Mouse (Mus musculus): Measurements from ENCODE around the gene Gatad2a.
A peak's percentile ranks its signal among the peaks of the same experiment; 100 is the strongest.

Gatad2a gene

GRCm38 (mm10) chr8:69936050-69936794, 60.0 kb downstream of the Gatad2a start:
- peak; percentile 96 for DNase-seq

DNA sequence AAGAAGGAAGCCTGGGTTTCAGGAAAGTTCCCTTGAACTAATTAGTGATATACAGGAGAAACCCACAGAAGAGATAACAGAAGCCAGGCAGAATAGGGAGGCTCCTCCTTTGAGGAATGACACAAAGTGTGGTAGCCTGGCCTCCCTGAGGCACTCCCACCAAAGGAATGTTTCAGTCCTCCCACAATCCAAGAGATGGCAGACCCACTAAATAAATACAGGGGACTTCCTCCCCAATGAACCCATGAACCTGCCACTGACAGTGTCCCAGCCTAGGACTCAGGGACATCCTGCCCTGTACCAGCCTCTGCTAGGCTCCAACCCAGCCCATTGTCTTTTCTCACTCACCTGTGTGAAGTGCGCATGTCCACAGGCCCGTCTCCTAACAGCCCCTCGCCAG, 60.8 kb downstream of the Gatad2a start:
- DNase-seq = no peak

DNA sequence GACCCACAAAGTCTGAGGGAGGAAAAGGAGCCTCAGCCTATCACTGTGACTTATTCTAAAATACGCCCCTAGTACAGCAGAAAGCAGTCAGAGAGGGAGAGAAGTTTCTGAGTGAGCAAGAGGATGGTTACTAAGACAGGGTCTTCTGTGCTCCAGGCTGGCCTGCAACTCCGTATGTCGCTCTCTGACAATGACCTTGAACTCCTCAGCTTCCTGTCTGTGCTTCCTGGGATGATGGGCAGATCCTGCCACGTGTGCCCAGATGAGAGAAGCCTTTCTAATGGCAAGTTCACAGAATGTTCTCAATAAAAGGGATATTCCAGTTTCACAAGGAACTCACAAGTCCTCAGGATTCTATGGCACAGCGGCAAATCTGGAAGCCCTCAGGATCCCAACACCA, 61.6 kb downstream of the Gatad2a start:
- DNase-seq = no peak

- no peak for DNase-seq
Observed at GRCm38 (mm10) chr8:69933811-69934210, 62.4 kb downstream of the Gatad2a start.

GRCm38 (mm10) chr8:69926901-69927300, 69.3 kb downstream of the Gatad2a start:
- no peak for DNase-seq

DNA sequence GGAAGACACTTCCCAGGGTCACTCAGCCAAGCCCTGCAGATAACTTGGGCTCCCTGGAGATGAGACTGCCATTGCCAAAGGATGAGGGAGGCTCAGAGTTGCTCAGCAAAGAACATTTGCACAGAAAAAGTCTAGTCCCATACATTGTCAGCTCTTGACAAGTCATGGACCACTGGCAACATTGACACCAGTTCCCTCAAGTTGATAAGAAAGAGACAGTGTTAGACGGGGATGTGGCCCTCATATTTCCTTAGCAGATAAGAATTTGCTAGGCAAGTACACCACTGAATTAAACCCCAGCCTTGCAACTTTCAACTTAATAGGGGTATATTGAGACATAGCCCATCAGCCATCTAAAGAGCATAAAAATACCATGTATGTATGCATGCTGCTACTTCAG, 72.2 kb downstream of the Gatad2a start:
- no peak for DNase-seq

DNA sequence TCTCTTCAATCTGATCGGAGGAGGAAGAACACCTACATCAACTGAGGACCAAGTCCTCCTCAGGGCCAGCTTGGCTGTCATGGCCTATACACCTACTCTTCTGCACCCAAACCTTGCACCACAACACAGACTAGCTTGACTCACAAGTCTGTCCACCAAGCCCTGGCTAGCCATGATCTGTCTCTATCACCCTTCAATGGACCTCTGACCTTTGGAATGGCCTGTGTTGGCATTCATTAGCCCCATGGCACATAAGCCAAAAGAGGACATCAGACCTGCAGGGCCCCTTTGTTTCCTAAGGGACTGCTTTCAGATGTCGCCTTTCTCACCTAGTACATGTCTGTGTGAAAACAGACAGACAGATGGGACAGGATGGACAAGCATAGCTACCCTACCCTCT, 75.0 kb downstream of the Gatad2a start:
- no peak for DNase-seq

- DNase-seq = peak; percentile 98
Observed at GRCm38 (mm10) chr8:69919876-69920662, 76.1 kb downstream of the Gatad2a start.

DNA sequence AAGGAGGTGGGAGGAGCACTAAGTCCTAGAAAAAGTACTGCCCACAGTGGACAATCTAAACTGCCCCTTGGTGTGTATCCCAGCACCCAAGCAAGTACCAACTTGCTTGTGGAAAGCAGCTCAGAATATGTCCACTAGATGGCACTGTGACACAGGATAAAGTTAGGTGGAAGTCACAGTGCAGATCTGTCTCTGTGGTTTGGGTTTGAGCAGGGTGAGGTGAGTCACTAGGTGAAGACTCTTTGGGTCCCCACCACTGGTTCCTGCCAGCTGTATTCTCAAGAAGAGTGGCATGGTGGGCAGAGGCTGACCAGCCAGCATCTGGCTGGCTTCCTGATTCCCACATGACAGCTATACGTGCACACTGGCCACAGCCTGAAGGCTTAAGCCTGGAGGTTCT, 77.2 kb downstream of the Gatad2a start:
- peak; percentile 96 for DNase-seq

GRCm38 (mm10) chr8:69918506-69918905, 77.7 kb downstream of the Gatad2a start:
- DNase-seq = no peak

DNA sequence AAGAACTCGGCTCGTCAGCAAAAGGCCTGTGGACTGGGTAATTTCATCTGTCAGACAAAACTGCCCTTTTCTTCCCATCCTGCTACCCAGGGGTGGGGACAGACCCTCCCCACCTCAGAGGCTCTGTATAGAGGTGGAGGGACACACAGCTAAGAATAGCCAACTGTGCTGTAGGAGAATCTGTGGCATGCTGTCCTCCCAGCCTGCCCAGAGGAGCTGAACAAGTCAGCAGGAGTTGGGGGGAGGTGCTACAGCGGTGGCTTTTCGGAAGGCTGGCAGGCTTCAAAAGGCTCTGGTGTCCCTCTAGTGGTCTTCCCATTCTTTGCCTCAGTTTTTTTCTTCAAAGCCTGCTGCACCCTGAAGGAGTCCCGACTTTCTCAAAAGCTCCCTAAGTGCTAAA, 80.4 kb downstream of the Gatad2a start:
- DNase-seq = no peak

- no peak for DNase-seq
Observed at GRCm38 (mm10) chr8:69914526-69914925, 81.7 kb downstream of the Gatad2a start.

GRCm38 (mm10) chr8:69912478-69913074, 83.6 kb downstream of the Gatad2a start:
- no peak for DNase-seq

- peak; percentile 92 for DNase-seq
Observed at GRCm38 (mm10) chr8:69911917-69912316, 84.3 kb downstream of the Gatad2a start.

DNA sequence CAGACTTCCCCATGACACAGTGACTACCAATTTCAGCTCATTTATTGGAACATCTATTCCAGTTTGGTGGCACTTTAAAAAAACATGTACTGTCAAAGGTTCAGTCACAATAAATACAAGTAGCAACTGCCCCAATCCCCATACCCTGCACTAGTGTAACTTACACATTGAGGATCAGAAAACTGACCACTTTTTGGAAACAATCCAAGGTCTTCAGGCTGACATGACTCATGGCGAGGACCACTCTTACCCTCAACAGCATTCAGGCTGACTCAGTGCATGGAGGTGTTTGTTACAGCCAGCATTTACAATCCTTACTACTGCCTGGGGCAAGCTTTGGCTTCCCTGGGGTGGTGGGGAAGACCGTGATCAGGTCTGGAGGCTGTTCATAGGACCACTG, 89.1 kb downstream of the Gatad2a start:
- no peak for DNase-seq

- no peak for DNase-seq
Observed at GRCm38 (mm10) chr8:69906260-69906659, 89.9 kb downstream of the Gatad2a start.

GRCm38 (mm10) chr8:69904096-69904495, 92.1 kb downstream of the Gatad2a start:
- DNase-seq = no peak

DNA sequence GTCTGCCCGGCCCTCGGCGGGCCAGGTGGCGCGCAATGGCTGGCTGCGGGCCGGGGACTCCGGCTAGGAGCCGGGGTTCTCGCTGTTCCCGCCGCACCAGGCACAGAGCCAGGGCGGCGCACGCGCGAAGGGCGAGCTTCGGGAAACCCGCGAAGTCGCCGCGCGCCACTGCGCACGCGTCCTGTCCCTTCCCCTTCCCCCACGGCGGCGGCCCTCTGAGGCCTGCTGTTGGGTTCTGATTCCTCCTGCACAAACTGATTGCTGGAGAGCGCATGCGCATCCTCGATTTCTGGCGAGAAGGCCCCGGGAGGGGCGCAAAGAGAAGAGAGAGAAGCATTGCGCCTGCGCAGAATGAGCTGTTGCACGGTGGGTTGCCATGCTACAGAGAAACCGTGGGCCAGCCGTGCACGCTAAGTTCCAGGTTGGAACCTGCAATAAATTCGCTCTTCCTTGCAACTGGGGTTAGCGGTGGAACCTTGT, 93.1 kb downstream of the Gatad2a start:
- peak; percentile 100 for DNase-seq

- DNase-seq = no peak
Observed at GRCm38 (mm10) chr8:69902163-69903062, 93.8 kb downstream of the Gatad2a start, which contains the start of the genes Tssk6, Ndufa13 and Yjefn3. Gene Tssk6 (plus strand): TSS chr8:69902184. Gene Ndufa13 (minus strand): TSS chr8:69902558. Gene Yjefn3 (minus strand): TSS chr8:69902712.

DNA sequence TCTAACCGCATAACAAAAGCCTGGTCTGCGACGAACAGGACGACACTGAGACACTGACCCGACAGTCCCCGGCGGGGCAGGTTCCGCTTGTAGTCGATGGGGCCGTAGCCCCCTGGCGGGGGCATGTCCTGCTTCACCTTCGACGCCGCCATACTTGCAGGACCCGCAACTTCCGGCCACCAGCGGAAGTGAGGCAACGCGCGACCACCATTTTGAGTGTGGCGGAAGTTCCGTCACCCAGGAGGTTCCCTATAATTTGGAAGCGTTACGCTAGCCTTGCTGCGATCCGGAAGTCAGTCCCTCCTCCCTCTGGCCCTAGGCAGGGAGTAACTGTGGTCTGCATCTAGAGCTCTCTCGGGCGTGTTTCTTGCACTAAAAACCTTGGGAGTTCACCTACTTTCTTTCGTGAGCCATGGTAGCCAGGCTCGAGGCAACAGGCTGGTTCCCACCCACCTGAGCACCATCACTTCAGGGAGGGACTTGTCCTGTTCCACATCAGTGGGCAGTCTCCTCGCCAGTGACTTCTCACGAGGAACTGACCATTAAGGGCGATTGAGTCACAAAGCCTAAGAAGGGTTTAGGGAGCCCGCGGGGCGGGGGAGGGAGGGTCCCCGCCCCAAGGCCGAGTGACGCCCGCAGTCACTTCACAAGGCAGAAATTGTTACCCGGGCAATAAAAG, 94.6 kb downstream of the Gatad2a start:
- peak; percentile 99 for DNase-seq

DNA sequence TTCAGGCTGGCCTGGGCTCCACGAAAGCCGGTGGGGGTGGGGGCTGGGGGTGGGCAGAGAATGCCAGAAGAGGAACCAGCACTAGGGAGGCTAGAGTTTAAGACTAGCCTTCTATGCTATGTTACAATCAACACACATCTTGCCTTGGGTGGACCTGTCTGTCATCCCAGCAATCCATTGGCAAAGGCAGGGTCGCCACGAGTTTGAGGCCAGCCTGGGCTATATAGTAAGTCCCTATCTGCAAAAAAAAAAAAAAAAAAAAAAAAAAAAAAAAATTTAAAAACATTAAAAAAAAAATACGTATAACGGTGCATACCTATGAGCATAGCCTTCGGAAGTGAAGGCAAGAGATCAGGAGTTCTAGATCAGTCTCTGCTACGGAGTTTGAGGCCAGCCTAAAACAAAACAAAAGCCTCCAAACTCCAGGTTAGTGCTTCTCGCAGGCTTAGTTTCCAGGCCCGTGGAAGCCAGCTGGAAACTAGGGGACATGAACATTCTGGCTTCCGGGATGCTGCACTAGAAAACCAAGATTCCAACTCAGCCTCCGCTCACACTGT, 95.2 kb downstream of the Gatad2a start:
- no peak for DNase-seq

GRCm38 (mm10) chr8:69899876-69900275, 96.3 kb downstream of the Gatad2a start:
- no peak for DNase-seq

Measured in heart, adult 11 months (tissue).